Mouse (Mus musculus): ENCODE results near the gene Sox5. TPM values are rescaled to one million over a fixed set of nuclear protein-coding genes. Genes with fewer than 3 reads are reported as not detected.

Gene Sox5
- total RNA-seq (2014; rRNA removed; ENCODE audit: low replicate concordance) (1.6 and 2.1 TPM in 2 replicates), polyA plus RNA-seq (2015; fragmentation: Nextera tagmentation; extraction: Ambion mirVana) (3.2 and 3.7 TPM in 2 replicates)

GRCm38 (mm10) chr6:144781431-144782030, at the start of gene Sox5:
Sox5 (minus strand) TSS chr6:144781977.
- ATAC-seq (ENCODE audit: insufficient read depth, low read depth), result peak; percentile 54
- peak within 1 kb of the TSS; percentile 87 for H3K4me3 ChIP-seq (ENCODE audit: low read depth, low read length)
- peaks cover 11% of the 10 kb centered on the region; the same call in 1 of the 2 replicates for H3K27me3 ChIP-seq (ENCODE audit: control insufficient read depth, insufficient read depth, low read length)
- peak within 1 kb of the TSS; percentile 62 for H3K9ac ChIP-seq (replicated peaks; ENCODE audit: low read depth, low read length)
- peak within 1 kb of the TSS; percentile 55 for H3K27ac ChIP-seq (ENCODE audit: low read depth)
- under 1% methylated on average over 42 of the region's 47 CpGs for WGBS
- no peaks in the 10 kb centered on the region for H3K9me3 ChIP-seq (replicated peaks; ENCODE audit: control insufficient read depth, low read length)
- H3K4me1 ChIP-seq (ENCODE audit: control insufficient read depth, insufficient read depth), result peaks cover 2% of the 10 kb centered on the region; the same call in 1 of the 2 replicates
- peak within 1 kb of the TSS; percentile 99 for H3K4me2 ChIP-seq (ENCODE audit: low read depth, low read length)
- no peak for TF ChIP-seq EP300 (IDR thresholded peaks at IDR 0.05; ENCODE audit: low read depth)
- TF ChIP-seq CTCF (IDR thresholded peaks at IDR 0.05; ENCODE audit: low read depth), result no peak
- peak; percentile 35 for DNase-seq (ENCODE audit: low spot score)
- H3K36me3 ChIP-seq (replicated peaks; ENCODE audit: control insufficient read depth, insufficient read depth, low read length), result no peaks in the 10 kb centered on the region

GRCm38 (mm10) chr6:144825018-144825602, 43.3 kb upstream of the Sox5 start:
- Histone ChIP-seq H3K4me1 (ENCODE audit: control insufficient read depth, insufficient read depth) (no peaks in the 10 kb centered on the region), H3K9me3 (replicated peaks; ENCODE audit: control insufficient read depth, low read length) (no peaks in the 10 kb centered on the region)
- 91% methylated on average over 6 of the region's 6 CpGs for WGBS

GRCm38 (mm10) chr6:144824153-144824552, 42.4 kb upstream of the Sox5 start:
- 66% methylated on average over 12 of the region's 12 CpGs for WGBS
- TF ChIP-seq EP300 (IDR thresholded peaks at IDR 0.05; ENCODE audit: low read depth) (no peak), CTCF (IDR thresholded peaks at IDR 0.05; ENCODE audit: low read depth) (no peak)
- ATAC-seq (ENCODE audit: insufficient read depth, low read depth) (no peak), DNase-seq (ENCODE audit: low spot score) (no peak)
- Histone ChIP-seq H3K4me3 (ENCODE audit: low read depth, low read length) (no peak overlapping the region), H3K27me3 (ENCODE audit: control insufficient read depth, insufficient read depth, low read length) (no peaks in the 10 kb centered on the region), H3K9ac (replicated peaks; ENCODE audit: low read depth, low read length) (no peak overlapping the region), H3K27ac (ENCODE audit: low read depth) (no peak overlapping the region), H3K9me3 (replicated peaks; ENCODE audit: control insufficient read depth, low read length) (no peaks in the 10 kb centered on the region), H3K4me2 (ENCODE audit: low read depth, low read length) (no peak overlapping the region), H3K4me1 (ENCODE audit: control insufficient read depth, insufficient read depth) (no peaks in the 10 kb centered on the region), H3K36me3 (replicated peaks; ENCODE audit: control insufficient read depth, insufficient read depth, low read length) (no peaks in the 10 kb centered on the region)

More at GRCm38 (mm10) chr6:144825018-144825602, 43.3 kb upstream of the Sox5 start:
- H3K36me3 ChIP-seq (replicated peaks; ENCODE audit: control insufficient read depth, insufficient read depth, low read length), result no peaks in the 10 kb centered on the region
- TF ChIP-seq EP300 (IDR thresholded peaks at IDR 0.05; ENCODE audit: low read depth), result no peak
- no peak for TF ChIP-seq CTCF (IDR thresholded peaks at IDR 0.05; ENCODE audit: low read depth)
- no peaks in the 10 kb centered on the region for H3K27me3 ChIP-seq (ENCODE audit: control insufficient read depth, insufficient read depth, low read length)
- no peak overlapping the region for H3K9ac ChIP-seq (replicated peaks; ENCODE audit: low read depth, low read length)
- H3K4me3 ChIP-seq (ENCODE audit: low read depth, low read length), result no peak overlapping the region
- no peak overlapping the region for H3K4me2 ChIP-seq (ENCODE audit: low read depth, low read length)
- ATAC-seq (ENCODE audit: insufficient read depth, low read depth) (no peak), DNase-seq (ENCODE audit: low spot score) (no peak)
- H3K27ac ChIP-seq (ENCODE audit: low read depth), result no peak overlapping the region

GRCm38 (mm10) chr6:144822594-144822993, 40.8 kb upstream of the Sox5 start:
- no peak overlapping the region for H3K9ac ChIP-seq (replicated peaks; ENCODE audit: low read depth, low read length)
- WGBS, result 2% methylated on average over 14 of the region's 14 CpGs

GRCm38 (mm10) chr6:144821019-144821418, 39.2 kb upstream of the Sox5 start:
- H3K27me3 ChIP-seq (ENCODE audit: control insufficient read depth, insufficient read depth, low read length), result no peaks in the 10 kb centered on the region
- H3K4me2 ChIP-seq (ENCODE audit: low read depth, low read length), result no peak overlapping the region
- DNase-seq (ENCODE audit: low spot score) (no peak), ATAC-seq (ENCODE audit: insufficient read depth, low read depth) (no peak)
- H3K9me3 ChIP-seq (replicated peaks; ENCODE audit: control insufficient read depth, low read length), result no peaks in the 10 kb centered on the region
- H3K4me3 ChIP-seq (ENCODE audit: low read depth, low read length), result no peak overlapping the region
- 34% methylated on average over 6 of the region's 6 CpGs for WGBS
- H3K27ac ChIP-seq (ENCODE audit: low read depth), result no peak overlapping the region
- TF ChIP-seq EP300 (IDR thresholded peaks at IDR 0.05; ENCODE audit: low read depth) (no peak), CTCF (IDR thresholded peaks at IDR 0.05; ENCODE audit: low read depth) (no peak)
- no peak overlapping the region for H3K9ac ChIP-seq (replicated peaks; ENCODE audit: low read depth, low read length)
- no peaks in the 10 kb centered on the region for H3K36me3 ChIP-seq (replicated peaks; ENCODE audit: control insufficient read depth, insufficient read depth, low read length)
- H3K4me1 ChIP-seq (ENCODE audit: control insufficient read depth, insufficient read depth), result no peaks in the 10 kb centered on the region

More at GRCm38 (mm10) chr6:144822594-144822993, 40.8 kb upstream of the Sox5 start:
- H3K4me1 ChIP-seq (ENCODE audit: control insufficient read depth, insufficient read depth), result no peaks in the 10 kb centered on the region
- TF ChIP-seq EP300 (IDR thresholded peaks at IDR 0.05; ENCODE audit: low read depth) (no peak), CTCF (IDR thresholded peaks at IDR 0.05; ENCODE audit: low read depth) (no peak)
- H3K36me3 ChIP-seq (replicated peaks; ENCODE audit: control insufficient read depth, insufficient read depth, low read length), result no peaks in the 10 kb centered on the region
- H3K9me3 ChIP-seq (replicated peaks; ENCODE audit: control insufficient read depth, low read length), result no peaks in the 10 kb centered on the region
- H3K27ac ChIP-seq (ENCODE audit: low read depth), result no peak overlapping the region
- DNase-seq (ENCODE audit: low spot score) (peak; percentile 8), ATAC-seq (ENCODE audit: insufficient read depth, low read depth) (no peak)
- H3K4me2 ChIP-seq (ENCODE audit: low read depth, low read length), result peak overlapping the region; percentile 53
- H3K4me3 ChIP-seq (ENCODE audit: low read depth, low read length), result peak overlapping the region; percentile 21; the same call in 1 of the 2 replicates
- H3K27me3 ChIP-seq (ENCODE audit: control insufficient read depth, insufficient read depth, low read length), result no peaks in the 10 kb centered on the region

All from heart, postnatal 0 days (tissue).